Mouse (Mus musculus) spleen, adult 2 months (tissue): ENCODE data around the gene Izumo4.

Experiments
- CTCF ChIP-seq: fragments of 200-500 bp; IDR thresholded peaks from 2 replicates; pipeline ENCODE4 v1.5.1; 2011; ENCODE audit warnings: mild to moderate bottlenecking, inconsistent platforms; ENCODE audit not compliant: insufficient read depth, insufficient read length, insufficient replicate concordance; ENCODE audit errors: extremely low read depth
- POLR2A ChIP-seq: fragments of 200-500 bp; IDR thresholded peaks from 2 replicates; pipeline ENCODE4 v1.6.1; 2011; ENCODE audit warnings: low read depth, low read length, inconsistent platforms

DNA sequence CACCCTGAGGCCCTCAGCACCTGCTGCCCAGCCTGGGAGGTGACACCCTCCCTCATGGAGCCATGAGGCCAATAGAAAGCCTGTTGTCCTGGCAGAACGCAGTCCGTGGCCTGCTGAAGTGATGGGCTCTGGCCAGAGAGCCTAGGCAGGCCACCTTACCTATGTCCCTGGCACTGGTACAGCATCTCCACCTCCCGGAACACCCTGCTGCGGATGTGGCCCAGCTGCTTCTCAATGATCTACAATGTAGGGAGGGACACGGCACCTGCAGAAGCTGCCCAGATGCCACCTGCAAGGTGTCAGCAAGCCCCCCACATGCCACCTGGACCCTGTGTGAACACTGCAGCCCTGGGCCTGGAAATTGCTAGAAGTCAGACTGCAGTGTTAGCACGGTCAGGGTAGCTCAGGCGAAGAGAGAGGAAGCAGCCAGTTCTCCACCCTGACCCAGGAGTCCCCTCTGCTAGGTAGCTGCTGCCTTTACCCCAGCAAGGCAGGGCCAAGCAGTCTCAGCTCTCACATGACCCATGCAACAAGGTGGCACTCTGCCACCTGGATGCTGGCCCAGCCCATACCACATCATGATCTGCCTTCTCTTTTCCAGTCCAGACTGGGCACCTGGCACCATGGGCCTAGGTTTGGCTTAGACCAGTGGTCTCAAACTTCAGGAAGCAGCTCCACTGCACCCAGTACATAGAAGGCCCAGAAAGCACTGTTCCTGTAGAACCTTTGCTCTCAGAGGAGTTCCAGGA, 32.1 kb upstream of the Izumo4 start:
- TF ChIP-seq POLR2A, result no peak
- no peak for TF ChIP-seq CTCF
